Mouse (Mus musculus): ENCODE measurements around the gene Zfp579. TPM values are rescaled to one million over a fixed set of nuclear protein-coding genes. Genes with fewer than 3 reads are reported as not detected.

Zfp579 gene
- polyA plus RNA-seq, 1 experiment from 2014 or later: 10.5 TPM

- Histone ChIP-seq H3K4me2 (replicated peaks; ENCODE audit: low read depth) (no peak overlapping the region), H3K9me3 (ENCODE audit: control insufficient read depth) (peaks cover 3% of the 10 kb centered on the region; the same call in 1 of the 2 replicates), H3K9ac (ENCODE audit: low read depth, low read length) (no peak overlapping the region), H3K27ac (ENCODE audit: low read depth, low read length) (no peak overlapping the region), H3K4me1 (replicated peaks; ENCODE audit: control insufficient read depth, insufficient read depth, low read length) (0 out of 2 replicates have a peak, but pooled peaks cover 3% of the 10 kb centered on the region), H3K36me3 (ENCODE audit: control insufficient read depth, insufficient read depth) (peaks cover 37% of the 10 kb centered on the region), H3K27me3 (replicated peaks; ENCODE audit: control insufficient read depth, insufficient read depth, low read length) (no peaks in the 10 kb centered on the region), H3K4me3 (ENCODE audit: low read depth, low read length) (no peak overlapping the region)
- no peak for TF ChIP-seq CTCF (IDR thresholded peaks at IDR 0.05; ENCODE audit: low read depth)
- whole genome bisulfite sequencing: 95% methylated on average over 9 of the region's 9 CpGs
- no peak for ATAC-seq
These were observed 40.2 kb upstream of the Zfp579 start for GRCm38 (mm10) chr7:5036136-5036535.

GRCm38 (mm10) chr7:5035628-5036027, 39.7 kb upstream of the Zfp579 start:
- ATAC-seq: no peak
- H3K27me3 ChIP-seq (replicated peaks; ENCODE audit: control insufficient read depth, insufficient read depth, low read length): no peaks in the 10 kb centered on the region
- no peak overlapping the region for H3K27ac ChIP-seq (ENCODE audit: low read depth, low read length)
- TF ChIP-seq CTCF (IDR thresholded peaks at IDR 0.05; ENCODE audit: low read depth): no peak
- H3K9ac ChIP-seq (ENCODE audit: low read depth, low read length): no peak overlapping the region
- H3K36me3 ChIP-seq (ENCODE audit: control insufficient read depth, insufficient read depth): peaks cover 42% of the 10 kb centered on the region
- no peak overlapping the region for H3K4me2 ChIP-seq (replicated peaks; ENCODE audit: low read depth)
- 0 out of 2 replicates have a peak, but pooled peaks cover 3% of the 10 kb centered on the region for H3K4me1 ChIP-seq (replicated peaks; ENCODE audit: control insufficient read depth, insufficient read depth, low read length)
- no peak overlapping the region for H3K4me3 ChIP-seq (ENCODE audit: low read depth, low read length)
- H3K9me3 ChIP-seq (ENCODE audit: control insufficient read depth): peaks cover 8% of the 10 kb centered on the region
- 98% methylated on average over 17 of the region's 17 CpGs for WGBS

- no peak for ATAC-seq
- peaks cover 60% of the 10 kb centered on the region for H3K36me3 ChIP-seq (ENCODE audit: control insufficient read depth, insufficient read depth)
- H3K4me3 ChIP-seq (ENCODE audit: low read depth, low read length): no peak within 1 kb of the TSS
- TF ChIP-seq CTCF (IDR thresholded peaks at IDR 0.05; ENCODE audit: low read depth): no peak
- H3K27me3 ChIP-seq (replicated peaks; ENCODE audit: control insufficient read depth, insufficient read depth, low read length): no peaks in the 10 kb centered on the region
- no peak within 1 kb of the TSS for H3K9ac ChIP-seq (ENCODE audit: low read depth, low read length)
- H3K4me2 ChIP-seq (replicated peaks; ENCODE audit: low read depth): no peak within 1 kb of the TSS
- peaks cover 16% of the 10 kb centered on the region for H3K9me3 ChIP-seq (ENCODE audit: control insufficient read depth)
- H3K27ac ChIP-seq (ENCODE audit: low read depth, low read length): no peak within 1 kb of the TSS
- WGBS: 90% methylated on average over 3 of the region's 3 CpGs
- 0 out of 2 replicates have a peak, but pooled peaks cover 3% of the 10 kb centered on the region for H3K4me1 ChIP-seq (replicated peaks; ENCODE audit: control insufficient read depth, insufficient read depth, low read length)
These were observed 37.9 kb upstream of the Zfp579 start, which contains the start of gene 4632433K11Rik for GRCm38 (mm10) chr7:5033818-5034217. Gene 4632433K11Rik (plus strand): TSS chr7:5034118.

- Histone ChIP-seq H3K4me2 (replicated peaks; ENCODE audit: low read depth) (no peak overlapping the region), H3K4me1 (replicated peaks; ENCODE audit: control insufficient read depth, insufficient read depth, low read length) (no peaks in the 10 kb centered on the region), H3K9me3 (ENCODE audit: control insufficient read depth) (peaks cover 16% of the 10 kb centered on the region), H3K4me3 (ENCODE audit: low read depth, low read length) (no peak overlapping the region), H3K27me3 (replicated peaks; ENCODE audit: control insufficient read depth, insufficient read depth, low read length) (no peaks in the 10 kb centered on the region), H3K27ac (ENCODE audit: low read depth, low read length) (peak overlapping the region; percentile 46), H3K9ac (ENCODE audit: low read depth, low read length) (no peak overlapping the region), H3K36me3 (ENCODE audit: control insufficient read depth, insufficient read depth) (peaks cover 67% of the 10 kb centered on the region)
- ATAC-seq: no peak
- 86% methylated on average over 46 of the region's 46 CpGs for WGBS
- no peak for TF ChIP-seq CTCF (IDR thresholded peaks at IDR 0.05; ENCODE audit: low read depth)
These were observed 35.5 kb upstream of the Zfp579 start for GRCm38 (mm10) chr7:5031496-5031895.

- H3K4me2 ChIP-seq (replicated peaks; ENCODE audit: low read depth): no peak overlapping the region
- WGBS: 88% methylated on average over 63 of the region's 63 CpGs
- no peak for ATAC-seq
- no peak for TF ChIP-seq CTCF (IDR thresholded peaks at IDR 0.05; ENCODE audit: low read depth)
- no peak overlapping the region for H3K9ac ChIP-seq (ENCODE audit: low read depth, low read length)
- peaks cover 59% of the 10 kb centered on the region for H3K36me3 ChIP-seq (ENCODE audit: control insufficient read depth, insufficient read depth)
- H3K4me1 ChIP-seq (replicated peaks; ENCODE audit: control insufficient read depth, insufficient read depth, low read length): no peaks in the 10 kb centered on the region
- H3K27me3 ChIP-seq (replicated peaks; ENCODE audit: control insufficient read depth, insufficient read depth, low read length): no peaks in the 10 kb centered on the region
- H3K9me3 ChIP-seq (ENCODE audit: control insufficient read depth): peaks cover 16% of the 10 kb centered on the region
- H3K4me3 ChIP-seq (ENCODE audit: low read depth, low read length): no peak overlapping the region
- H3K27ac ChIP-seq (ENCODE audit: low read depth, low read length): peak overlapping the region; percentile 46
These were observed 34.8 kb upstream of the Zfp579 start for GRCm38 (mm10) chr7:5030554-5031275.

GRCm38 (mm10) chr7:5029946-5030345, 34.0 kb upstream of the Zfp579 start:
- TF ChIP-seq CTCF (IDR thresholded peaks at IDR 0.05; ENCODE audit: low read depth): no peak
- H3K36me3 ChIP-seq (ENCODE audit: control insufficient read depth, insufficient read depth): peaks cover 52% of the 10 kb centered on the region
- no peak overlapping the region for H3K4me3 ChIP-seq (ENCODE audit: low read depth, low read length)
- H3K9me3 ChIP-seq (ENCODE audit: control insufficient read depth): peaks cover 16% of the 10 kb centered on the region
- ATAC-seq: no peak
- H3K27me3 ChIP-seq (replicated peaks; ENCODE audit: control insufficient read depth, insufficient read depth, low read length): no peaks in the 10 kb centered on the region
- no peak overlapping the region for H3K4me2 ChIP-seq (replicated peaks; ENCODE audit: low read depth)
- peak overlapping the region; percentile 46; the same call in 1 of the 2 replicates for H3K27ac ChIP-seq (ENCODE audit: low read depth, low read length)
- no peaks in the 10 kb centered on the region for H3K4me1 ChIP-seq (replicated peaks; ENCODE audit: control insufficient read depth, insufficient read depth, low read length)
- 94% methylated on average over 21 of the region's 21 CpGs for WGBS
- H3K9ac ChIP-seq (ENCODE audit: low read depth, low read length): no peak overlapping the region
